Mouse (Mus musculus) stomach, postnatal 0 days (tissue): ENCODE data around the gene Bola2. TPM values are rescaled to one million over a fixed set of nuclear protein-coding genes. Genes with fewer than 3 reads are reported as not detected.
A peak's percentile ranks its signal among the peaks of the same experiment; 100 is the strongest.

Experiments
- ATAC-seq: fragments of 200-750 bp; cut with Nextera tagmentation; 2 replicates; pipeline ENCODE4 v1.8.0; 2017; ENCODE audit not compliant: low FRiP score, low TSS enrichment
- DNase-seq: peaks from one replicate; pipeline ENCODE4 v3.0.0-alpha.2; 2016; ENCODE audit warnings: low spot score
- H3K27ac ChIP-seq: fragments of 300-500 bp; sonication (generic); replicated peaks from 2 replicates; pipeline ENCODE4 v1.5.1; 2014; ENCODE audit warnings: mild to moderate bottlenecking, control low read depth
- H3K27me3 ChIP-seq: fragments of 300-500 bp; sonication (generic); 2 replicates; pipeline ENCODE4 v1.6.1; 2014; ENCODE audit warnings: low read length; ENCODE audit not compliant: control insufficient read depth, insufficient read depth
- H3K36me3 ChIP-seq: fragments of 300-500 bp; sonication (generic); 2 replicates; pipeline ENCODE4 v1.6.1; 2014; ENCODE audit warnings: low read length, mixed read lengths; ENCODE audit not compliant: control insufficient read depth, insufficient read depth
- H3K4me1 ChIP-seq: fragments of 300-500 bp; sonication (generic); replicated peaks from 2 replicates; pipeline ENCODE4 v1.6.1; 2014; ENCODE audit warnings: antibody characterized with exemption; ENCODE audit not compliant: control insufficient read depth, insufficient read depth
- H3K4me2 ChIP-seq: fragments of 300-500 bp; sonication (generic); replicated peaks from 2 replicates; pipeline ENCODE4 v1.6.1; 2014; ENCODE audit warnings: low read depth, mild to moderate bottlenecking, control low read depth, moderate library complexity
- H3K4me3 ChIP-seq: fragments of 300-500 bp; sonication (generic); 2 replicates; pipeline ENCODE4 v1.5.1; 2014; ENCODE audit warnings: low read depth, low read length, control low read depth
- H3K9ac ChIP-seq: fragments of 300-500 bp; sonication (generic); 2 replicates; pipeline ENCODE4 v1.6.1; 2014; ENCODE audit warnings: mild to moderate bottlenecking, low read length, control low read depth, mixed read lengths
- H3K9me3 ChIP-seq: fragments of 300-500 bp; sonication (generic); 2 replicates; pipeline ENCODE4 v1.6.1; 2016; ENCODE audit warnings: low read length; ENCODE audit not compliant: control insufficient read depth
- CTCF ChIP-seq: IDR thresholded peaks from 2 replicates; pipeline ENCODE4 v1.5.1; 2016; ENCODE audit warnings: antibody characterized with exemption, low read depth, mild to moderate bottlenecking, moderate library complexity
- EP300 ChIP-seq: optimal IDR thresholded peaks from 2 replicates; pipeline ENCODE3; 2016; ENCODE audit warnings: antibody characterized with exemption
- WGBS: fragments of 180-500 bp; shearing (Covaris S2); extraction: QIAGEN DNeasy Blood & Tissue Kit; methylation state at CpG from one replicate; pipeline ENCODE4 v1.1.7; 2014; 5-methylcytosine and 5-hydroxymethylcytosine counted together
- polyA plus RNA-seq: library from polyadenylated mRNA; unstranded; fragments of >200 nt; fragmentation: Nextera tagmentation; extraction: Ambion mirVana; gene quantifications from 2 replicates; pipeline ENCODE4 v1.2.1, GENCODE M21; 2015

Bola2 gene
- polyA plus RNA-seq, 1 experiment from 2014 or later, result 93.4 TPM

- DNase-seq, result no peak
- Histone ChIP-seq H3K4me3 (no peak overlapping the region), H3K27me3 (no peaks in the 10 kb centered on the region), H3K36me3 (no peaks in the 10 kb centered on the region), H3K4me1 (no peaks in the 10 kb centered on the region; the same call in 1 of the 2 replicates), H3K9ac (peak overlapping the region; percentile 8; the same call in 1 of the 2 replicates), H3K27ac (no peak overlapping the region), H3K4me2 (no peak overlapping the region), H3K9me3 (no peaks in the 10 kb centered on the region)
- TF ChIP-seq CTCF (no peak), EP300 (no peak)
- ATAC-seq, result no peak
- WGBS, result 56% methylated on average over 24 of the region's 24 CpGs
Observed at GRCm38 (mm10) chr7:126701559-126702357, 6.6 kb downstream of the Bola2 start.

- DNase-seq (no peak), ATAC-seq (no peak)
- no peak overlapping the region for H3K27ac ChIP-seq
- H3K4me3 ChIP-seq, result no peak overlapping the region
- TF ChIP-seq EP300 (no peak), CTCF (no peak)
- WGBS, result 74% methylated on average over 6 of the region's 6 CpGs
- no peak overlapping the region for H3K9ac ChIP-seq
- H3K4me2 ChIP-seq, result no peak overlapping the region
- no peaks in the 10 kb centered on the region for H3K4me1 ChIP-seq
- H3K27me3 ChIP-seq, result no peaks in the 10 kb centered on the region
- no peaks in the 10 kb centered on the region for H3K36me3 ChIP-seq
- no peaks in the 10 kb centered on the region for H3K9me3 ChIP-seq
Observed at GRCm38 (mm10) chr7:126702358-126702757, 7.2 kb downstream of the Bola2 start.

GRCm38 (mm10) chr7:126702861-126703756, 7.9 kb downstream of the Bola2 start:
- H3K27me3 ChIP-seq, result no peaks in the 10 kb centered on the region
- H3K4me1 ChIP-seq, result no peaks in the 10 kb centered on the region
- 73% methylated on average over 12 of the region's 12 CpGs for WGBS
- 0 out of 2 replicates have a peak overlapping the region, but pooled peaks have one; percentile 2 for H3K4me3 ChIP-seq
- DNase-seq (no peak), ATAC-seq (no peak)
- no peaks in the 10 kb centered on the region for H3K9me3 ChIP-seq
- H3K27ac ChIP-seq, result no peak overlapping the region
- H3K4me2 ChIP-seq, result 0 out of 2 replicates have a peak overlapping the region, but pooled peaks have one; percentile 27
- peak overlapping the region; percentile 13; the same call in 1 of the 2 replicates for H3K9ac ChIP-seq
- TF ChIP-seq EP300, result no peak
- no peak for TF ChIP-seq CTCF
- H3K36me3 ChIP-seq, result no peaks in the 10 kb centered on the region

GRCm38 (mm10) chr7:126703757-126704077, 8.5 kb downstream of the Bola2 start:
- no peaks in the 10 kb centered on the region for H3K27me3 ChIP-seq
- no peak overlapping the region for H3K27ac ChIP-seq
- TF ChIP-seq CTCF (no peak), EP300 (no peak)
- ATAC-seq (no peak), DNase-seq (no peak)
- WGBS, result 23% methylated on average over 7 of the region's 7 CpGs
- H3K36me3 ChIP-seq, result no peaks in the 10 kb centered on the region
- no peak overlapping the region for H3K4me2 ChIP-seq
- H3K9ac ChIP-seq, result no peak overlapping the region
- H3K9me3 ChIP-seq, result no peaks in the 10 kb centered on the region
- H3K4me1 ChIP-seq, result no peaks in the 10 kb centered on the region
- H3K4me3 ChIP-seq, result peak overlapping the region; percentile 2; the same call in 1 of the 2 replicates

- no peak; the same call in 1 of the 2 replicates for TF ChIP-seq CTCF
- no peak for TF ChIP-seq EP300
- 4% methylated on average over 38 of the region's 39 CpGs for WGBS
- peak; percentile 72 for DNase-seq
- Histone ChIP-seq H3K4me2 (peak overlapping the region; percentile 65), H3K27ac (no peak overlapping the region), H3K4me1 (no peaks in the 10 kb centered on the region), H3K4me3 (peak overlapping the region; percentile 31), H3K9me3 (no peaks in the 10 kb centered on the region), H3K9ac (peak overlapping the region; percentile 18), H3K36me3 (no peaks in the 10 kb centered on the region), H3K27me3 (no peaks in the 10 kb centered on the region)
- ATAC-seq, result peak; percentile 50; the same call in 1 of the 2 replicates
Observed at GRCm38 (mm10) chr7:126704121-126704980, 9.2 kb downstream of the Bola2 start.
